Mouse (Mus musculus): Measurements from ENCODE around the gene Ugt1a8.
"Not testable (repeated sequence)": the region's sequence is repeated elsewhere in the genome, so short reads cannot be mapped to it uniquely, and the experiment has no call there.

Gene Ugt1a8

GRCm38 (mm10) chr1:88109604-88110003 is 22.0 kb downstream of the Ugt1a8 start:
- DNase-seq = not testable (repeated sequence)

- not testable (repeated sequence) for DNase-seq
These were observed 25.2 kb downstream of the Ugt1a8 start for GRCm38 (mm10) chr1:88112769-88113168.

DNA sequence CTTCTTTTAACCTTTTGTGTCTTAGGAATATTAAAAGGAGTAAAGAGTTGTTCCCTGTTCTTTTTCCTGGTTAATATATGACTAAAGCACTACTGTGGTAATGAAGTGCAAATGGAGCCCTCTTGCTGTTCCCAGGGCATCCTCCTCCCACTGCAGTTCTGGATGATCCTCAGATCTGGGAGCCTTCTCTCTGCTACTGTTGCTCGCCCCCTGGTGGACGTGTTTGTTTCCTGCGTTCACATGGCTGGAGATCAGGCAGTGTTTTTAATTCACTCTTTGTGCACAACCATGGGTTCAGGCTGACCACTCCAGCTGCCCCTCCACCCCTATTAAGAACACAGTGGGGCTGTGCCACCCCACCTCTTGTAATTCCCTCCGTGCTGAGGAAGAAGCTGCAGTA is 32.9 kb downstream of the Ugt1a8 start:
- DNase-seq = not testable (repeated sequence)

DNA sequence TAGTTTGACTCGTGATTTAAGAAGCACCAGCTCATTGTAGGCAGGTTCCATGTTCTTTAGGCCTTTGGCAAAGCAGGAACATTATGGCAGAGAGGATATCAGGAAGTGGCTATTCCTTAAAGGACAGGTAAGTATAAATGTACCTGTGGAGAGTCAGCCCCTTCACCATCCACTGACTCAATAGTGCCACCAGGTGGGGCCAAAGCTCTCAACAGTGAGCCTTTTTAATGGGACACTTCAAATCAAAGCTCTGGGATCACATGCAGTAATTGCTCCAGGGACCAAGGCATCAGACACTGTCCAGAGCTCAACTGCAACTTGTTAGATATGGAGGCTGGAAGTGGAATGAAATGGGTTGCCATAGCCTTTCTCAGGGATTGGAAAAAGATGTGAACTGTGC is 33.9 kb downstream of the Ugt1a8 start:
- DNase-seq = peak; percentile 5

GRCm38 (mm10) chr1:88125827-88126360 is 38.3 kb downstream of the Ugt1a8 start:
- DNase-seq = not testable (repeated sequence)

DNA sequence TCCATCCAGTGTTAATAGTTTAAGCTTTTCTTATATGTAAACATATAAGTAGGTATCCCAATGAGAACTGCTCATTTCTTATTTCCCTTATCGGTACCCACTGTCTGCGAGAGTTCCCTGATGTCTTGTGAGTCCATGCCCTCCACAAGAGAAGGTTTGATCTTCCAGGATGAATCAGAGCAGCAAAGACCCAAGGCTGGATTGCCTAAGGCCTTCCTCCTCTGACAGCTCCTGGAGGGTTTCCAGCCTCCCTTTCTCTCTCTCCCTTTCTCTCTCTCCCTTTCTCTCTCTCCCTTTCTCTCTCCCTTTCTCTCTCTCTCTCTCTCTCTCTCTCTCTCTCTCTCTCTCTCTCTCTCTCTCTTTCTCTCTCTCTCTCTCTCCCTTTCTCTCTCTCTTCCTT is 41.5 kb downstream of the Ugt1a8 start:
- DNase-seq = not testable (repeated sequence)

DNA sequence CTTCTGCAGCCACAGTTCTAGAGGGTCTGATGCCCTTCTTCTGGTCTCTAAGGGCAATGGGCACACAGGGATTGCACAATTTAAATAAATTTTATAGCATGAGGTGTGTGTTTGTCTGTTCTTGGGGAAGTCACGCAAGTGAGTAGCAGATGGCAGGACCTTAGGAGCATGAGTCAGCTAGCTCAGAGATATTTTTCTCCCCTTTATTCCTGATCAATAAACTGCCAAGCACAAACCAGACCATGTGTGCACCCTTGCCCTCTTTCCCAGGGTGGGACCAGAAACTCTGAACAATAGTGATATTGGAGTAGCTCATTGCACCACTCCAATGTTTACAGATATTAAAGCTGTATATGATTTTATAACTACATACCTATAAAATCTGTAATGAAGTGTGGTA is 42.6 kb downstream of the Ugt1a8 start:
- not testable (repeated sequence) for DNase-seq

DNA sequence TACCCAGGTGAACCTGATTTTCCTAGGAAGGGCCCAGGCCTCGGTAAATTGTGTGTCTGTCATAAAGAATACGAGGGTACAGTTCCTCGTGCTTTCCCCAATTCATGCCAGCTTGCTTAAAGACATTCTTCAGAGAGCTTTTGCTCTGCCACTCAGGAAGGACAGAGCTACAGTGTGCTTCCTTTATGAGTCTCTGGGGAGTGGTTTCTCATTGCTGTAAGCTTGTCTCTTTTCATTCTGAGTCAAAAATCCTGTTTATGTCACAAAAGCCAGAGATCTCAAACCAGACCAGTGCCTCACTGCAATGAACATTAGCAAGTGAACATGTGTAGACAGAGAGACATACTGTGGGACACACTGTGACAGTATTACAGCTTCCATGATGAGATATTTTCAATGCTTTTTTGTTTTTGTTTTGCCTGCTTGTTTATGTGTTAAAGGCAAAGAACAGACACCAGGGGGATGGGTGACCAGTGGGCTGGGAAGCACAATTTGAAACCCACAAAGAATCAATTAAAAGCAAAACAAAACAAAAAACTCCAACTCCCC is 46.4 kb downstream of the Ugt1a8 start:
- DNase-seq = no peak

DNA sequence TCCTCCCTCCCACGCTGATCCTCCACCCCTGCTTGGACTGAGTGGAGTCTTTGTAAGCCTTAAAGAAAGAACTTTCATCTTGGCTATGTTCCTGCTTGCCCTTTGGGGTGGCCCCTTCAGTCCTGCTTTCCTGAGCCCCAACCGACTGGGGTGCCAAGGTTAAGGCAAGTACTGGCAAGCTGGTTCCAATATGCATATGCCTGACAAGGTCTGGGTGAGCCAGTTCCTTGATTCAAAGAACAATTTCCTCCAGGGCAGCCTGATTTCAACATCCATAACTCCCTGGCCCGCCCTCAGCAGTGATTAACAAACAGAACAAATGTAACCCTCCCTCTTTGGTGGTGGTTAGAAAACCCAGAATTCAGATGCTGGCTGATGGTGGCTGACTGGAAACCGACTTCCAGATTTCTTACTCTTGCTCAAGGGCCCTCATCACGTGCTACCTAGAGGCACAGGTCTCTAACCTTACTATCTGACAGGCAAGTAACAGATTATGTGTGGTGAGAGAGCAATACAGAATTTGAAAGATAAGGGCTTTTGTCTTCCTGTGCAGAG is 46.9 kb downstream of the Ugt1a8 start, which contains the start of gene Ugt1a6a:
Gene Ugt1a6a (plus strand): TSS at position 353 of the 555 bp plus-strand sequence.
- not testable (repeated sequence) for DNase-seq

- DNase-seq = not testable (repeated sequence)
These were observed 47.8 kb downstream of the Ugt1a8 start for GRCm38 (mm10) chr1:88135229-88135904.

GRCm38 (mm10) chr1:88136646-88137045 is 49.0 kb downstream of the Ugt1a8 start:
- no peak for DNase-seq

- no peak for DNase-seq
These were observed 49.7 kb downstream of the Ugt1a8 start for GRCm38 (mm10) chr1:88137264-88137663.

DNA sequence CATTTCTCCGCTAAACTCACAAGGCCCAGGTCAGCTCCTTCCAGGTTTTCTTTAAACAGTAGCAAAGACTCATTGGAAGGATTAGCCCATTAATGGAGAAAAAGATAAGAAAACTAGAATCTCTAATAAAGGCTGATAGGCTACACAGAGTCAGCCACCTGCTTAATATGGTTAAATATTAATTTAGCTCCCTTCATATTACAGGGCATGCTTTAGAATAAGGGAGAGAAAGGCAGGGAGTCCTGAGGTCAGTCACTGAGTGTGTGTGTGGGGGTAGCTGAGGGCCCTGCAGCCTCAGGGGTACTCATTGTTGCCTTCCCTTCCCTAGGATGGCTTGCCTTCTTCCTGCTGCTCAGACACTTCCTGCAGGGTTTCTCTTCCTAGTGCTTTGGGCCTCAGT is 50.5 kb downstream of the Ugt1a8 start:
- no peak for DNase-seq

DNA sequence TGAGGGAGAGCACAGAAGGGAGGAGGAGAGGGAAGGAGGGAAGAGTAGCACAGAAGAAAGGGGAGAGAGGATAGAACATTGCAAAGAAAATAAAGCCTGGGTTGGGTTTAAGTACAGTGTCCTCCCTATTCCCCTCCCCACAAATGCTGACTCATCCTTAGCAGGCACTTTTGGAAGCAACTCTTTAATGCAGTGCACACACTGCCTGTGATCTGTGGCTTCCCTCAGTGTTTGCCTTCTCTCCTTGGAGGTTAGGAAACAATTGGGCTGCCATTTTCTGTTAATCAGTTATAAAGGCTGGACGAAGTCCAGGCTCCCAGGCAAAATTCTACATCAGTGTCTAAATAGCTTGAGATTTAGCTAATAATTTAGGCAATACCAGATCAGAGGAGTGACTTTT is 52.9 kb downstream of the Ugt1a8 start:
- not testable (repeated sequence) for DNase-seq

GRCm38 (mm10) chr1:88143966-88144675 is 56.5 kb downstream of the Ugt1a8 start:
- peak; percentile 53 for DNase-seq

DNA sequence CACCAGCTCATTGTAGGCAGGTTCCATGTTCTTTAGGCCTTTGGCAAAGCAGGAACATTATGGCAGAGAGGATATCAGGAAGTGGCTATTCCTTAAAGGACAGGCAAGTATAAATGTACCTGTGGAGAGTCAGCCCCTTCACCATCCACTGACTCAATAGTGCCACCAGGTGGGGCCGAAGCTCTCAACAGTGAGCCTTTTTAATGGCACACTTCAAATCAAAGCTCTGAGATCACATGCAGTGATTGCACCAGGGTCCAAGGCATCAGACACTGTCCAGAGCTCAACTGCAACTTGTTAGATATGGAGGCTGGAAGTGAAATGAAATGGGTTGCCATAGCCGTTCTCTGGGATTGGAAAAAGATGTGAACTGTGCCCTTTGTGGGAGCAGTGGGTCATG is 57.7 kb downstream of the Ugt1a8 start:
- DNase-seq = peak; percentile 10

DNA sequence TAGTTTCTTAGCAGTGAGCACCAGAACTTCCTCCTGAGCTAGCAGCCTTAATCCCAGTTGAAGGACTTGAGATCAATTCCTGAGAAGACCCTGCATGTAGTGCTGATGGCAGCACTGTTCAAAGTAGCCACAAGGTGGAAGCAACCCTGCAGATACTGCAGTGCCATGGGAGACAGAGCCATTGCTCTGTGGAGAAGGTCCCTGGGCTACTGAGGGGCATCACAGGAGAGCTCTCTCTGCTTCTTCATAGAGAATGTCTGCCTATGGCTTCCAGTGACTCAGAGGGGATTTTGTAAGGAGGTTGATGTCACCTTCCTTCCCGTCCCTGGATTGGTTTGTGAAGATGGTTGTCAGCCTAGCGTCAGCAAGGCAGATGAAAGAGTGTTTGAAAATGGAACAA is 62.5 kb downstream of the Ugt1a8 start:
- not testable (repeated sequence) for DNase-seq

- no peak for DNase-seq
These were observed 70.8 kb downstream of the Ugt1a8 start for GRCm38 (mm10) chr1:88158430-88158829.

DNA sequence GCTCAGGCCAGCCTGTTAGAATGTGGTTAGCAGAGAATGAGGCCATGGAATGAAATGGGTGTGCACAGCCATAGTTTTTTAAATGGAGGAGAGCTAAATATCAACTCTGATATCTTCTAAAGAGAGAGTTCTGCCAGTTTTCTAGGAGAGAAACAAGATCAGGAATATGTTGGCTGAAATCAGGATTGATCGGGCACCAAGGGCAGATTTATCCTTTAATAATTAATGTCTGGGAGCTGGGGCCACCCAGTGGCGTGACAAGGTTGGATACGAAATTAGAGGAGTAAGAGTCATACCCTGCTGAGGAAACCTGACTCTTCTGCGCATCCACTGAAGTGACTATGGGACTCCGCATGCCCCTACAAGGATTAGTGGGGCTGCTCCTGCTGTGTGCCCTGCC is 78.1 kb downstream of the Ugt1a8 start, which contains the start of gene Ugt1a5:
Gene Ugt1a5 (plus strand): TSS at position 302 of the 400 bp plus-strand sequence.
- no peak for DNase-seq

DNA sequence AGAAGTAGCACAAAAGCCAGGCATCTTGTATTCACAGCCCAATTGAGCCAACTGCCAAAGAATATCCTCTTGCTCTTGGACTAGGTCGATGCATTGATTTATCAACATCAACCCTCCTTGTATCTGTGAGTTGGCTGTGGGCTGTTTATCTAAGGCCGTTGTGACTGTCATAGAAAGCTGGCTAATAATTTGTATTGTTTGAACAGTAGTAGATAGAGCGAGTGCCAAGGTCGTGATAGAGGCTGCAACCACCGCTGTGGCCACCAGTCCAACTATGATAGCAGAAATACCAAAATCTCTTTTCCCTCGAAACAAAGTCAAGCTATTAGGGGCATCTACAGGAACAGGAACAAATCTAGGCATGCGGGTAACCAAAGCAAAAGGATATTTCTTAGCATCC is 84.6 kb downstream of the Ugt1a8 start:
- not testable (repeated sequence) for DNase-seq

GRCm38 (mm10) chr1:88179657-88180056 is 92.0 kb downstream of the Ugt1a8 start:
- no peak for DNase-seq

GRCm38 (mm10) chr1:88186325-88186935 is 98.8 kb downstream of the Ugt1a8 start:
- no peak for DNase-seq

DNA sequence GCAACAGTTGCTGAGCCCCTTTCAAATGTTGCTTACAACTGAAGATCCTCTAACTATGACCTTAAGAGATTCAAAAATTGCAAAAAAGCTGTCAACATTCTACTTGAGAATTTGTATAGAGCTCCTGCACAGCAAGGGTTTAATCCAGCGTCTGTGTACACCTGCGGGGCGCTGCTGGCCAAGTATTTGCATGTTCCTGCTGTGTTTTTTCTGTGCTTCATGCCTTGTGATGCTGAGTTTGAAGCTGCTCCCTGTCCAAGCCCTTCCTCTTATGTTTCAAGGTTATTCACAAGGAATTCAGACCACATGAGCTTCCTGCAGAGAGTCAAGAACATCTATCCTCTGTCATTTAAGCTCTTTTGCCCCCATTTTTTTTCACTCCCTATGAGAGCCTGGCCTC is 104.5 kb downstream of the Ugt1a8 start:
- DNase-seq = no peak

All from thymus, postnatal 14 days (tissue).